Mouse (Mus musculus): Measurements from ENCODE around the gene Wtap.
"Not testable (repeated sequence)": the region's sequence is repeated elsewhere in the genome, so short reads cannot be mapped to it uniquely, and the experiment has no call there.

DNA sequence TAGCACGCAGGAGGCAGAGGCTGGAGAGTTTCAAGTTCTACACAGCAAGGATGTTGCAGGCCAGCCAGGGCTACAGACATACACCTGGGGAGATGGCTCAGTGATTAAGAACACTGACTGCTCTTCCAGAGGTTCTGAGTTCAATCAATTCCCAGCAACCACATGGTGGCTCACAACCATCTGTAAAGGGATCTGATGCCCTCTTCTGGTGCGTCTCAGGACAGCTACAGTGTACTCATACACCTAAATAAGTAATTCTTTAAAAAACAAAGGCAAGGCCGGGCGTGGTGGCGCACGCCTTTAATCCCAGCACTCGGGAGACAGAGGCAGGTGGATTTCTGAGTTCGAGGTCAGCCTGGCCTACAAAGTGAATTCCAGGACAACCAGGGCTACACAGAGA is 5.9 kb downstream of the Wtap start:
- not testable (repeated sequence) for TF ChIP-seq CTCF (IDR thresholded peaks at IDR 0.05; ENCODE audit: borderline replicate concordance, insufficient read depth, low read length); POLR2A (IDR thresholded peaks at IDR 0.05; ENCODE audit: low read depth, low read length)

Data from embryonic fibroblast, embryonic 13.5 days (primary cell).